In genomic region chr5:124531583-124531930, GRCm38 (mm10) we compare ENCODE assay signal across 8 mouse cellular contexts. TPM values are rescaled to one million over a fixed set of nuclear protein-coding genes. Genes with fewer than 3 reads are reported as not detected.
DNase-seq lines count a peak whose midpoint lies in the region; ATAC-seq and TF ChIP-seq lines count a peak whose summit lies in the region.

No protein-coding gene starts in this region.

- no peaks in the 10 kb centered on the region for H3K27me3 ChIP-seq in heart, embryonic 16.5 days (ENCODE audit: control insufficient read depth, insufficient read depth, low read length)
- peaks cover 39% of the 10 kb centered on the region for H3K27me3 ChIP-seq in G1E (ENCODE audit: insufficient read depth, low read length)
- H3K27me3 ChIP-seq in forebrain, postnatal 0 days (ENCODE audit: insufficient read depth, low read length), result no peaks in the 10 kb centered on the region

- peak overlapping the region; percentile 92 for H3K4me2 ChIP-seq in heart, embryonic 16.5 days (ENCODE audit: low read depth, low read length)
- H3K4me2 ChIP-seq in forebrain, postnatal 0 days (ENCODE audit: low read depth), result peak overlapping the region; percentile 78

- H3K9ac ChIP-seq in heart, embryonic 16.5 days (ENCODE audit: low read length), result peak overlapping the region; percentile 92
- peak overlapping the region; percentile 65 for H3K9ac ChIP-seq in forebrain, postnatal 0 days

- no peak for DNase-seq in heart, postnatal 36 days
- no peak for DNase-seq in G1E (ENCODE audit: low spot score)
- DNase-seq in forebrain, postnatal 0 days, result no peak
- no peak for DNase-seq in layer of hippocampus, adult 11-12 months (ENCODE audit: low spot score)
- no peak for DNase-seq in right cerebral cortex, adult 18-20 months
- no peak for DNase-seq in B cell, adult 2 months

- H3K27ac ChIP-seq in heart, embryonic 16.5 days (ENCODE audit: low read length), result peak overlapping the region; percentile 92
- peak overlapping the region; percentile 62 for H3K27ac ChIP-seq in forebrain, postnatal 0 days (ENCODE audit: low read depth, low read length)
- no peak overlapping the region for H3K27ac ChIP-seq in macrophage

- TF ChIP-seq CTCF in G1E (IDR thresholded peaks at IDR 0.05; ENCODE audit: low read depth, low read length), result no peak
- no peak for TF ChIP-seq CTCF in forebrain, postnatal 0 days (IDR thresholded peaks at IDR 0.05; ENCODE audit: low read depth)

- H3K9me3 ChIP-seq in heart, embryonic 16.5 days (replicated peaks; ENCODE audit: control insufficient read depth, low read length), result no peaks in the 10 kb centered on the region
- H3K9me3 ChIP-seq in G1E (replicated peaks), result no peaks in the 10 kb centered on the region
- no peaks in the 10 kb centered on the region for H3K9me3 ChIP-seq in forebrain, postnatal 0 days (ENCODE audit: low read length)

- intact Hi-C loops in heart, postnatal 36 days (cut with DNase I), result loop anchor here (2.0 kb wide), 2 partner anchors 33 to 49 kb away; partner anchors contain the start of gene Snrnp35

- WGBS in heart, embryonic 16.5 days, result 14% methylated on average over 14 of the region's 14 CpGs
- WGBS in forebrain, postnatal 0 days, result 10% methylated on average over 14 of the region's 14 CpGs
- 28% methylated on average over 14 of the region's 14 CpGs for WGBS in macrophage (ENCODE audit: missing documents)

- H3K79me2 ChIP-seq in macrophage (ENCODE audit: inconsistent target), result no peaks in the 10 kb centered on the region

- peaks cover 34% of the 10 kb centered on the region for H3K4me1 ChIP-seq in heart, embryonic 16.5 days (ENCODE audit: control insufficient read depth, insufficient read depth, low read length)
- peaks cover 34% of the 10 kb centered on the region for H3K4me1 ChIP-seq in G1E (ENCODE audit: insufficient read depth, low read depth, low read length)
- H3K4me1 ChIP-seq in forebrain, postnatal 0 days (ENCODE audit: insufficient read depth), result peaks cover 11% of the 10 kb centered on the region

- no peaks in the 10 kb centered on the region for H3K36me3 ChIP-seq in heart, embryonic 16.5 days (ENCODE audit: control insufficient read depth, insufficient read depth)
- H3K36me3 ChIP-seq in G1E (replicated peaks), result no peaks in the 10 kb centered on the region
- no peaks in the 10 kb centered on the region for H3K36me3 ChIP-seq in forebrain, postnatal 0 days (ENCODE audit: insufficient read depth)
- H3K36me3 ChIP-seq in macrophage (ENCODE audit: inconsistent target), result no peaks in the 10 kb centered on the region

- H3K4me3 ChIP-seq in heart, embryonic 16.5 days (ENCODE audit: low read length), result peak overlapping the region; percentile 86
- H3K4me3 ChIP-seq in G1E (ENCODE audit: low read depth, low read length) (peak overlapping the region; percentile 70), macrophage (ENCODE audit: inconsistent target) (peak overlapping the region; percentile 3; the same call in 1 of the 2 replicates)
- H3K4me3 ChIP-seq in forebrain, postnatal 0 days (ENCODE audit: low read depth, low read length), result peak overlapping the region; percentile 69

- ATAC-seq in heart, embryonic 16.5 days (replicated peaks; ENCODE audit: extremely low read depth, insufficient read depth, low FRiP score), result 0 out of 2 replicates have a peak, but pooled peaks have one; percentile 17
- ATAC-seq in G1E (ENCODE audit: extremely low read depth, insufficient number of reproducible peaks, low FRiP score, poor library complexity, severe bottlenecking), result no peak
- ATAC-seq in forebrain, postnatal 0 days, result peak; percentile 47; the same call in 1 of the 2 replicates

RNA-seq across cellular contexts. Expression of gene Rilpl1, which starts 0.4 kb away (rescaled TPM):
- 27.7 and 28.2 TPM in 2 replicates for polyA plus RNA-seq in heart, embryonic 16.5 days (2015; fragmentation: Nextera tagmentation; extraction: Ambion mirVana)
- total RNA-seq in heart, postnatal 36 days (2021), result 100 to 1,000 TPM; 209 to 229 TPM
- total RNA-seq in G1E (2014; fragmentation: Nextera tagmentation) (0.38 TPM in 1 of 2 replicates, not detected in the other), G1E (2017) (0.98 and 0.99 TPM in 2 replicates)
- polyA plus RNA-seq in G1E (2012) (0.41 and 0.52 TPM in 2 replicates), macrophage (2018) (4.3 to 9.6 TPM (median 7.6 TPM) in 3 replicates)
- 11.8 and 14.4 TPM in 2 replicates for total RNA-seq in forebrain, postnatal 0 days (2014; rRNA removed)
- polyA plus RNA-seq in forebrain, postnatal 0 days (2015; fragmentation: Nextera tagmentation; extraction: Ambion mirVana), result 9.0 and 10.0 TPM in 2 replicates
- 1 to 10 TPM; 1.3 to 9.8 (median 4.4) TPM for total RNA-seq in macrophage (2018; cell fraction: chromatin; rRNA removed)
- 10 to 100 TPM in 3 of 26 experiments, 1 to 10 TPM in 23; 3.7 to 13.4 (median 6.3) TPM for total RNA-seq in macrophage (2018; cell fraction: cytosol; rRNA removed)
- total RNA-seq in macrophage (2018; cell fraction: nucleus; rRNA removed), result 10 to 100 TPM in 1 of 26 experiments, 1 to 10 TPM in 25; 1.5 to 12.4 (median 3.8) TPM

RNA-seq across cellular contexts. Expression of gene Tmed2, which starts 8.9 kb away (rescaled TPM):
- 435 and 443 TPM in 2 replicates for polyA plus RNA-seq in heart, embryonic 16.5 days (2015; fragmentation: Nextera tagmentation; extraction: Ambion mirVana)
- total RNA-seq in heart, postnatal 36 days (2021), result 100 to 1,000 TPM; 174 to 177 TPM
- total RNA-seq in G1E (2014; fragmentation: Nextera tagmentation) (548 and 656 TPM in 2 replicates), G1E (2017) (369 and 478 TPM in 2 replicates)
- polyA plus RNA-seq in G1E (2012) (114 and 167 TPM in 2 replicates), macrophage (2018) (260 to 815 TPM (median 355 TPM) in 3 replicates)
- 279 and 319 TPM in 2 replicates for total RNA-seq in forebrain, postnatal 0 days (2014; rRNA removed)
- polyA plus RNA-seq in forebrain, postnatal 0 days (2015; fragmentation: Nextera tagmentation; extraction: Ambion mirVana), result 354 and 380 TPM in 2 replicates
- 100 to 1,000 TPM in 4 of 26 experiments, 10 to 100 TPM in 22; 47.8 to 107 (median 75.2) TPM for total RNA-seq in macrophage (2018; cell fraction: chromatin; rRNA removed)
- 100 to 1,000 TPM; 250 to 501 (median 304) TPM for total RNA-seq in macrophage (2018; cell fraction: cytosol; rRNA removed)
- total RNA-seq in macrophage (2018; cell fraction: nucleus; rRNA removed), result 100 to 1,000 TPM; 113 to 376 (median 199) TPM

RNA-seq across cellular contexts. Expression of gene Ddx55, which starts 21.1 kb away (rescaled TPM):
- 8.4 and 8.7 TPM in 2 replicates for polyA plus RNA-seq in heart, embryonic 16.5 days (2015; fragmentation: Nextera tagmentation; extraction: Ambion mirVana)
- total RNA-seq in heart, postnatal 36 days (2021), result 1 to 10 TPM; 4.0 to 6.1 TPM
- total RNA-seq in G1E (2014; fragmentation: Nextera tagmentation) (25.6 and 26.0 TPM in 2 replicates), G1E (2017) (21.7 and 21.8 TPM in 2 replicates)
- polyA plus RNA-seq in G1E (2012) (17.5 and 23.1 TPM in 2 replicates), macrophage (2018) (6.2 to 9.1 TPM (median 7.9 TPM) in 3 replicates)
- 23.2 and 24.0 TPM in 2 replicates for total RNA-seq in forebrain, postnatal 0 days (2014; rRNA removed)
- 13.6 and 20.1 TPM in 2 replicates for polyA plus RNA-seq in forebrain, postnatal 0 days (2015; fragmentation: Nextera tagmentation; extraction: Ambion mirVana)
- total RNA-seq in macrophage (2018; cell fraction: chromatin; rRNA removed), result 10 to 100 TPM; 13.2 to 80.1 (median 41.5) TPM
- 1 to 10 TPM; 1.6 to 8.5 (median 6.1) TPM for total RNA-seq in macrophage (2018; cell fraction: cytosol; rRNA removed)
- total RNA-seq in macrophage (2018; cell fraction: nucleus; rRNA removed), result 10 to 100 TPM in 24 of 26 experiments, 1 to 10 TPM in 2; 7.2 to 50.0 (median 21.2) TPM

RNA-seq across cellular contexts. Expression of gene Eif2b1, which starts 47.4 kb away (rescaled TPM):
- 53.3 and 62.2 TPM in 2 replicates for polyA plus RNA-seq in heart, embryonic 16.5 days (2015; fragmentation: Nextera tagmentation; extraction: Ambion mirVana)
- total RNA-seq in heart, postnatal 36 days (2021), result 10 to 100 TPM; 26.6 to 33.0 TPM
- total RNA-seq in G1E (2014; fragmentation: Nextera tagmentation) (43.9 and 72.5 TPM in 2 replicates), G1E (2017) (46.8 and 50.9 TPM in 2 replicates)
- polyA plus RNA-seq in G1E (2012) (10.3 and 12.0 TPM in 2 replicates), macrophage (2018) (16.2 to 38.1 TPM (median 19.2 TPM) in 3 replicates)
- total RNA-seq in forebrain, postnatal 0 days (2014; rRNA removed), result 39.9 and 55.1 TPM in 2 replicates
- polyA plus RNA-seq in forebrain, postnatal 0 days (2015; fragmentation: Nextera tagmentation; extraction: Ambion mirVana), result 59.3 and 64.1 TPM in 2 replicates
- 10 to 100 TPM in 11 of 26 experiments, 1 to 10 TPM in 15; 1.1 to 26.9 (median 8.7) TPM for total RNA-seq in macrophage (2018; cell fraction: chromatin; rRNA removed)
- 10 to 100 TPM in 25 of 26 experiments, 1 to 10 TPM in 1; 9.6 to 25.0 (median 17.9) TPM for total RNA-seq in macrophage (2018; cell fraction: cytosol; rRNA removed)
- 10 to 100 TPM in 8 of 26 experiments, 1 to 10 TPM in 18; 3.3 to 18.3 (median 6.3) TPM for total RNA-seq in macrophage (2018; cell fraction: nucleus; rRNA removed)

RNA-seq across cellular contexts. Expression of gene Gtf2h3, which starts 47.4 kb away (rescaled TPM):
- polyA plus RNA-seq in heart, embryonic 16.5 days (2015; fragmentation: Nextera tagmentation; extraction: Ambion mirVana), result 34.3 TPM in 2 replicates
- total RNA-seq in heart, postnatal 36 days (2021), result 10 to 100 TPM; 18.0 to 19.5 TPM
- 88.9 and 122 TPM in 2 replicates for total RNA-seq in G1E (2014; fragmentation: Nextera tagmentation)
- total RNA-seq in G1E (2017), result 64.6 and 78.6 TPM in 2 replicates
- 4.1 and 8.2 TPM in 2 replicates for polyA plus RNA-seq in G1E (2012)
- total RNA-seq in forebrain, postnatal 0 days (2014; rRNA removed), result 33.2 and 38.9 TPM in 2 replicates
- polyA plus RNA-seq in forebrain, postnatal 0 days (2015; fragmentation: Nextera tagmentation; extraction: Ambion mirVana), result 26.1 and 35.0 TPM in 2 replicates
- 10 to 100 TPM in 20 of 26 experiments, 1 to 10 TPM in 6; 6.0 to 40.9 (median 21.0) TPM for total RNA-seq in macrophage (2018; cell fraction: chromatin; rRNA removed)
- 10 to 100 TPM in 7 of 26 experiments, 1 to 10 TPM in 19; 3.6 to 12.6 (median 8.8) TPM for total RNA-seq in macrophage (2018; cell fraction: cytosol; rRNA removed)
- total RNA-seq in macrophage (2018; cell fraction: nucleus; rRNA removed), result 10 to 100 TPM in 11 of 26 experiments, 1 to 10 TPM in 15; 2.8 to 21.6 (median 9.8) TPM
- polyA plus RNA-seq in macrophage (2018), result 5.6 to 14.5 TPM (median 10.6 TPM) in 3 replicates

Comparison
In these comparisons a context has a peak if more than half of its experiments do, and no peak if none do; other contexts are left out.
1. H3K4me3 ChIP-seq: peak in every context shown above with its lines; median percentile 86 in heart, embryonic 16.5 days; 70 in G1E; 69 in forebrain, postnatal 0 days; 3 in macrophage.